Mouse (Mus musculus) lung, embryonic 15.5 days (tissue): Measurements from ENCODE around the gene Camk1d. TPM values are rescaled to one million over a fixed set of nuclear protein-coding genes. Genes with fewer than 3 reads are reported as not detected.
A peak's percentile ranks its signal among the peaks of the same experiment; 100 is the strongest.

Experiments
- ATAC-seq: fragments of 200-750 bp; cut with Nextera tagmentation; 2 replicates; pipeline ENCODE4 v1.8.0; 2017; ENCODE audit warnings: moderate number of reproducible peaks, borderline replicate concordance; ENCODE audit not compliant: low FRiP score, low TSS enrichment; ENCODE audit errors: extremely low read depth
- H3K27ac ChIP-seq: fragments of 300-500 bp; sonication (generic); 2 replicates; pipeline ENCODE4 v1.5.1; 2015; ENCODE audit warnings: moderate library complexity, mild to moderate bottlenecking, inconsistent platforms
- H3K27me3 ChIP-seq: fragments of 300-500 bp; sonication (generic); 2 replicates; pipeline ENCODE4 v1.6.1; 2015; ENCODE audit warnings: inconsistent platforms
- H3K36me3 ChIP-seq: fragments of 300-500 bp; sonication (generic); 2 replicates; pipeline ENCODE4 v1.6.1; 2015; ENCODE audit warnings: inconsistent platforms
- H3K4me1 ChIP-seq: fragments of 300-500 bp; sonication (generic); 2 replicates; pipeline ENCODE4 v1.6.1; 2015; ENCODE audit warnings: inconsistent platforms
- H3K4me2 ChIP-seq: fragments of 300-500 bp; sonication (generic); 2 replicates; pipeline ENCODE4 v1.6.1; 2015; ENCODE audit warnings: inconsistent platforms, mild to moderate bottlenecking, moderate library complexity
- H3K4me3 ChIP-seq: fragments of 300-500 bp; sonication (generic); 2 replicates; pipeline ENCODE4 v1.5.1; 2015; ENCODE audit warnings: mild to moderate bottlenecking, inconsistent platforms
- H3K9ac ChIP-seq: fragments of 300-500 bp; sonication (generic); 2 replicates; pipeline ENCODE4 v1.6.1; 2015; ENCODE audit warnings: inconsistent platforms
- H3K9me3 ChIP-seq: fragments of 300-500 bp; sonication (generic); 2 replicates; pipeline ENCODE4 v1.6.1; 2016; ENCODE audit warnings: inconsistent platforms
- WGBS: fragments of 180-500 bp; shearing (Covaris S2); methylation state at CpG from one replicate; pipeline ENCODE4 v1.1.7; 2015; 5-methylcytosine and 5-hydroxymethylcytosine counted together
- polyA plus RNA-seq: library from polyadenylated mRNA; unstranded; fragments of >200 nt; fragmentation: Nextera tagmentation; extraction: Ambion mirVana; gene quantifications from 2 replicates; pipeline ENCODE4 v1.2.1, GENCODE M21; 2015

Gene Camk1d
- polyA plus RNA-seq, 1 experiment from 2014 or later = 2.5 TPM

- Histone ChIP-seq H3K9ac (no peak overlapping the region), H3K4me2 (no peak overlapping the region), H3K27ac (no peak overlapping the region), H3K9me3 (no peaks in the 10 kb centered on the region), H3K27me3 (no peaks in the 10 kb centered on the region), H3K4me3 (no peak overlapping the region), H3K4me1 (no peaks in the 10 kb centered on the region), H3K36me3 (no peaks in the 10 kb centered on the region)
- WGBS = 77% methylated on average over 3 of the region's 3 CpGs
- no peak for ATAC-seq
Observed at GRCm38 (mm10) chr2:5487344-5487743, 227.0 kb downstream of the Camk1d start.

- Histone ChIP-seq H3K27ac (no peak overlapping the region), H3K27me3 (no peaks in the 10 kb centered on the region), H3K4me3 (no peak overlapping the region), H3K4me1 (no peaks in the 10 kb centered on the region), H3K9me3 (no peaks in the 10 kb centered on the region), H3K4me2 (no peak overlapping the region), H3K9ac (no peak overlapping the region), H3K36me3 (no peaks in the 10 kb centered on the region)
- 76% methylated on average over 7 of the region's 7 CpGs for WGBS
- no peak for ATAC-seq
Observed at GRCm38 (mm10) chr2:5486663-5487062, 227.7 kb downstream of the Camk1d start.

- H3K36me3 ChIP-seq = no peaks in the 10 kb centered on the region
- no peaks in the 10 kb centered on the region for H3K4me1 ChIP-seq
- H3K27me3 ChIP-seq = no peaks in the 10 kb centered on the region
- no peaks in the 10 kb centered on the region for H3K9me3 ChIP-seq
- no peak overlapping the region for H3K4me3 ChIP-seq
- H3K9ac ChIP-seq = no peak overlapping the region
- WGBS = 90% methylated on average over 6 of the region's 6 CpGs
- ATAC-seq = no peak
- H3K27ac ChIP-seq = no peak overlapping the region
- no peak overlapping the region for H3K4me2 ChIP-seq
Observed at GRCm38 (mm10) chr2:5485786-5486185, 228.5 kb downstream of the Camk1d start.

GRCm38 (mm10) chr2:5479886-5480285 lies 234.4 kb downstream of the Camk1d start:
- Histone ChIP-seq H3K36me3 (no peaks in the 10 kb centered on the region), H3K4me3 (no peak overlapping the region), H3K4me1 (no peaks in the 10 kb centered on the region), H3K9ac (no peak overlapping the region), H3K27me3 (no peaks in the 10 kb centered on the region), H3K9me3 (no peaks in the 10 kb centered on the region), H3K4me2 (no peak overlapping the region), H3K27ac (no peak overlapping the region)
- 84% methylated on average over 3 of the region's 3 CpGs for whole genome bisulfite sequencing
- no peak for ATAC-seq

GRCm38 (mm10) chr2:5478709-5479108 lies 235.6 kb downstream of the Camk1d start:
- Histone ChIP-seq H3K27me3 (no peaks in the 10 kb centered on the region), H3K4me2 (no peak overlapping the region), H3K27ac (no peak overlapping the region), H3K4me1 (no peaks in the 10 kb centered on the region), H3K9me3 (no peaks in the 10 kb centered on the region), H3K4me3 (no peak overlapping the region), H3K9ac (no peak overlapping the region), H3K36me3 (no peaks in the 10 kb centered on the region)
- 72% methylated on average over 5 of the region's 5 CpGs for WGBS
- ATAC-seq = no peak

- H3K4me3 ChIP-seq = no peak overlapping the region
Observed at GRCm38 (mm10) chr2:5478256-5478655, 236.1 kb downstream of the Camk1d start.

GRCm38 (mm10) chr2:5477525-5477924 lies 236.8 kb downstream of the Camk1d start:
- 68% methylated on average over 1 of the region's 1 CpGs for WGBS
- no peak overlapping the region for H3K9ac ChIP-seq
- no peak overlapping the region for H3K27ac ChIP-seq
- no peaks in the 10 kb centered on the region for H3K27me3 ChIP-seq
- no peaks in the 10 kb centered on the region for H3K4me1 ChIP-seq
- no peak overlapping the region for H3K4me3 ChIP-seq
- H3K36me3 ChIP-seq = no peaks in the 10 kb centered on the region
- no peak for ATAC-seq
- no peaks in the 10 kb centered on the region for H3K9me3 ChIP-seq
- no peak overlapping the region for H3K4me2 ChIP-seq

More at GRCm38 (mm10) chr2:5478256-5478655, 236.1 kb downstream of the Camk1d start:
- H3K4me1 ChIP-seq = no peaks in the 10 kb centered on the region
- H3K27ac ChIP-seq = no peak overlapping the region
- ATAC-seq = no peak
- no peak overlapping the region for H3K9ac ChIP-seq
- H3K36me3 ChIP-seq = no peaks in the 10 kb centered on the region
- H3K27me3 ChIP-seq = no peaks in the 10 kb centered on the region
- H3K9me3 ChIP-seq = no peaks in the 10 kb centered on the region
- WGBS = 96% methylated on average over 4 of the region's 4 CpGs
- H3K4me2 ChIP-seq = no peak overlapping the region

- H3K36me3 ChIP-seq = no peaks in the 10 kb centered on the region
Observed at GRCm38 (mm10) chr2:5469366-5469941, 244.9 kb downstream of the Camk1d start.

GRCm38 (mm10) chr2:5467537-5467936 lies 246.8 kb downstream of the Camk1d start:
- no peaks in the 10 kb centered on the region for H3K36me3 ChIP-seq
- no peak overlapping the region for H3K27ac ChIP-seq
- H3K4me3 ChIP-seq = no peak overlapping the region
- H3K4me2 ChIP-seq = no peak overlapping the region
- no peaks in the 10 kb centered on the region for H3K27me3 ChIP-seq
- no peaks in the 10 kb centered on the region for H3K4me1 ChIP-seq
- no peak for ATAC-seq
- no peaks in the 10 kb centered on the region for H3K9me3 ChIP-seq
- WGBS = 55% methylated on average over 2 of the region's 2 CpGs
- no peak overlapping the region for H3K9ac ChIP-seq

More at GRCm38 (mm10) chr2:5469366-5469941, 244.9 kb downstream of the Camk1d start:
- no peak for ATAC-seq
- H3K9ac ChIP-seq = no peak overlapping the region
- H3K27ac ChIP-seq = no peak overlapping the region
- H3K4me1 ChIP-seq = no peaks in the 10 kb centered on the region
- 81% methylated on average over 4 of the region's 4 CpGs for WGBS
- no peaks in the 10 kb centered on the region for H3K9me3 ChIP-seq
- H3K27me3 ChIP-seq = no peaks in the 10 kb centered on the region
- H3K4me3 ChIP-seq = no peak overlapping the region
- no peak overlapping the region for H3K4me2 ChIP-seq

GRCm38 (mm10) chr2:5458671-5459235 lies 255.6 kb downstream of the Camk1d start:
- Histone ChIP-seq H3K27me3 (no peaks in the 10 kb centered on the region), H3K36me3 (no peaks in the 10 kb centered on the region), H3K9ac (no peak overlapping the region), H3K9me3 (no peaks in the 10 kb centered on the region), H3K4me2 (no peak overlapping the region), H3K4me1 (peaks cover 15% of the 10 kb centered on the region), H3K27ac (no peak overlapping the region), H3K4me3 (no peak overlapping the region)
- 44% methylated on average over 16 of the region's 16 CpGs for WGBS
- ATAC-seq = no peak

GRCm38 (mm10) chr2:5458075-5458494 lies 256.2 kb downstream of the Camk1d start:
- Histone ChIP-seq H3K4me3 (no peak overlapping the region), H3K27ac (no peak overlapping the region), H3K9me3 (no peaks in the 10 kb centered on the region), H3K4me2 (no peak overlapping the region), H3K36me3 (no peaks in the 10 kb centered on the region), H3K9ac (no peak overlapping the region), H3K27me3 (no peaks in the 10 kb centered on the region), H3K4me1 (peaks cover 15% of the 10 kb centered on the region)
- 65% methylated on average over 5 of the region's 5 CpGs for WGBS
- peak; percentile 46 for ATAC-seq

GRCm38 (mm10) chr2:5456108-5456507 lies 258.2 kb downstream of the Camk1d start:
- no peaks in the 10 kb centered on the region for H3K36me3 ChIP-seq
- no peaks in the 10 kb centered on the region for H3K27me3 ChIP-seq
- H3K9ac ChIP-seq = no peak overlapping the region
- H3K4me1 ChIP-seq = peaks cover 15% of the 10 kb centered on the region
- H3K4me3 ChIP-seq = no peak overlapping the region
- no peak overlapping the region for H3K27ac ChIP-seq
- H3K9me3 ChIP-seq = no peaks in the 10 kb centered on the region
- H3K4me2 ChIP-seq = no peak overlapping the region
- ATAC-seq = no peak
- 35% methylated on average over 2 of the region's 2 CpGs for WGBS
